Mouse (Mus musculus): ENCODE measurements at regions not wholly inside any gene's neighbourhood (a gene's known extent, or its start where the extent isn't known, plus 50 kb on each side); places are given as distances from the start of the nearest gene placed in this dataset.

GRCm38 (mm10) chr17:62470739-62471138 is 410.4 kb downstream of the Efna5 start:
- Histone ChIP-seq H3K9ac (ENCODE audit: low read length) (no peak overlapping the region), H3K4me2 (no peak overlapping the region), H3K36me3 (ENCODE audit: control insufficient read depth, insufficient read depth, low read length) (no peaks in the 10 kb centered on the region), H3K4me1 (ENCODE audit: control insufficient read depth, insufficient read depth, low read length) (no peaks in the 10 kb centered on the region), H3K9me3 (ENCODE audit: control insufficient read depth, low read length) (no peaks in the 10 kb centered on the region), H3K27ac (ENCODE audit: low read depth, low read length) (no peak overlapping the region), H3K27me3 (ENCODE audit: control insufficient read depth, insufficient read depth, low read length) (no peaks in the 10 kb centered on the region), H3K4me3 (ENCODE audit: low read depth, low read length) (no peak overlapping the region)
- peak; percentile 41 for DNase-seq (ENCODE audit: low spot score, missing footprints)
- WGBS = 91% methylated on average over 5 of the region's 5 CpGs
- ATAC-seq (ENCODE audit: low FRiP score) = no peak

GRCm38 (mm10) chr17:62469367-62469766 is 411.8 kb downstream of the Efna5 start:
- 83% methylated on average over 1 of the region's 1 CpGs for whole genome bisulfite sequencing
- no peaks in the 10 kb centered on the region for H3K27me3 ChIP-seq (ENCODE audit: control insufficient read depth, insufficient read depth, low read length)
- ATAC-seq (ENCODE audit: low FRiP score) (no peak), DNase-seq (ENCODE audit: low spot score, missing footprints) (peak; percentile 72)
- H3K9ac ChIP-seq (ENCODE audit: low read length) = no peak overlapping the region
- no peak overlapping the region for H3K4me3 ChIP-seq (ENCODE audit: low read depth, low read length)
- no peak overlapping the region for H3K4me2 ChIP-seq
- no peak overlapping the region for H3K27ac ChIP-seq (ENCODE audit: low read depth, low read length)
- H3K36me3 ChIP-seq (ENCODE audit: control insufficient read depth, insufficient read depth, low read length) = no peaks in the 10 kb centered on the region
- no peaks in the 10 kb centered on the region for H3K9me3 ChIP-seq (ENCODE audit: control insufficient read depth, low read length)
- no peaks in the 10 kb centered on the region for H3K4me1 ChIP-seq (ENCODE audit: control insufficient read depth, insufficient read depth, low read length)

GRCm38 (mm10) chr17:62468859-62469258 is 412.3 kb downstream of the Efna5 start:
- WGBS = 84% methylated on average over 7 of the region's 7 CpGs
- Histone ChIP-seq H3K4me3 (ENCODE audit: low read depth, low read length) (no peak overlapping the region), H3K9me3 (ENCODE audit: control insufficient read depth, low read length) (no peaks in the 10 kb centered on the region), H3K9ac (ENCODE audit: low read length) (no peak overlapping the region), H3K27ac (ENCODE audit: low read depth, low read length) (no peak overlapping the region), H3K27me3 (ENCODE audit: control insufficient read depth, insufficient read depth, low read length) (no peaks in the 10 kb centered on the region), H3K4me1 (ENCODE audit: control insufficient read depth, insufficient read depth, low read length) (no peaks in the 10 kb centered on the region), H3K36me3 (ENCODE audit: control insufficient read depth, insufficient read depth, low read length) (no peaks in the 10 kb centered on the region), H3K4me2 (no peak overlapping the region)
- ATAC-seq (ENCODE audit: low FRiP score) = no peak
- DNase-seq (ENCODE audit: low spot score, missing footprints) = no peak

- H3K36me3 ChIP-seq (ENCODE audit: control insufficient read depth, insufficient read depth, low read length) = no peaks in the 10 kb centered on the region
- 90% methylated on average over 5 of the region's 5 CpGs for WGBS
- no peaks in the 10 kb centered on the region for H3K27me3 ChIP-seq (ENCODE audit: control insufficient read depth, insufficient read depth, low read length)
- H3K9ac ChIP-seq (ENCODE audit: low read length) = no peak overlapping the region
- no peaks in the 10 kb centered on the region for H3K4me1 ChIP-seq (ENCODE audit: control insufficient read depth, insufficient read depth, low read length)
- no peak overlapping the region for H3K4me2 ChIP-seq
- no peak for ATAC-seq (ENCODE audit: low FRiP score)
- H3K9me3 ChIP-seq (ENCODE audit: control insufficient read depth, low read length) = no peaks in the 10 kb centered on the region
- no peak overlapping the region for H3K4me3 ChIP-seq (ENCODE audit: low read depth, low read length)
- H3K27ac ChIP-seq (ENCODE audit: low read depth, low read length) = no peak overlapping the region
- no peak for DNase-seq (ENCODE audit: low spot score, missing footprints)
These were observed 414.0 kb downstream of the Efna5 start for GRCm38 (mm10) chr17:62467072-62467471.

- peak; percentile 72 for DNase-seq (ENCODE audit: low spot score, missing footprints)
- Histone ChIP-seq H3K27me3 (ENCODE audit: control insufficient read depth, insufficient read depth, low read length) (no peaks in the 10 kb centered on the region), H3K4me1 (ENCODE audit: control insufficient read depth, insufficient read depth, low read length) (no peaks in the 10 kb centered on the region), H3K4me3 (ENCODE audit: low read depth, low read length) (no peak overlapping the region), H3K27ac (ENCODE audit: low read depth, low read length) (no peak overlapping the region), H3K4me2 (no peak overlapping the region), H3K9me3 (ENCODE audit: control insufficient read depth, low read length) (no peaks in the 10 kb centered on the region), H3K36me3 (ENCODE audit: control insufficient read depth, insufficient read depth, low read length) (no peaks in the 10 kb centered on the region), H3K9ac (ENCODE audit: low read length) (no peak overlapping the region)
- ATAC-seq (ENCODE audit: low FRiP score) = no peak
- WGBS = 67% methylated on average over 4 of the region's 4 CpGs
These were observed 416.1 kb downstream of the Efna5 start for GRCm38 (mm10) chr17:62464994-62465393.

- Histone ChIP-seq H3K36me3 (ENCODE audit: control insufficient read depth, insufficient read depth, low read length) (no peaks in the 10 kb centered on the region), H3K4me3 (ENCODE audit: low read depth, low read length) (no peak overlapping the region), H3K27me3 (ENCODE audit: control insufficient read depth, insufficient read depth, low read length) (no peaks in the 10 kb centered on the region), H3K4me1 (ENCODE audit: control insufficient read depth, insufficient read depth, low read length) (no peaks in the 10 kb centered on the region), H3K9me3 (ENCODE audit: control insufficient read depth, low read length) (no peaks in the 10 kb centered on the region), H3K27ac (ENCODE audit: low read depth, low read length) (no peak overlapping the region), H3K9ac (ENCODE audit: low read length) (no peak overlapping the region), H3K4me2 (no peak overlapping the region)
- WGBS = 69% methylated on average over 4 of the region's 4 CpGs
- DNase-seq (ENCODE audit: low spot score, missing footprints) (peak; percentile 64), ATAC-seq (ENCODE audit: low FRiP score) (no peak)
These were observed 416.9 kb downstream of the Efna5 start for GRCm38 (mm10) chr17:62464228-62464627.

- H3K9ac ChIP-seq (ENCODE audit: low read length) = no peak overlapping the region
- H3K9me3 ChIP-seq (ENCODE audit: control insufficient read depth, low read length) = no peaks in the 10 kb centered on the region
- 87% methylated on average over 17 of the region's 17 CpGs for WGBS
- no peak overlapping the region for H3K4me3 ChIP-seq (ENCODE audit: low read depth, low read length)
- no peaks in the 10 kb centered on the region for H3K36me3 ChIP-seq (ENCODE audit: control insufficient read depth, insufficient read depth, low read length)
- no peaks in the 10 kb centered on the region for H3K27me3 ChIP-seq (ENCODE audit: control insufficient read depth, insufficient read depth, low read length)
- no peak overlapping the region for H3K27ac ChIP-seq (ENCODE audit: low read depth, low read length)
- no peaks in the 10 kb centered on the region for H3K4me1 ChIP-seq (ENCODE audit: control insufficient read depth, insufficient read depth, low read length)
- peak; percentile 53 for DNase-seq (ENCODE audit: low spot score, missing footprints)
- H3K4me2 ChIP-seq = no peak overlapping the region
- no peak for ATAC-seq (ENCODE audit: low FRiP score)
These were observed 419.5 kb downstream of the Efna5 start for GRCm38 (mm10) chr17:62461304-62462245.

GRCm38 (mm10) chr17:62458964-62459363 is 422.2 kb downstream of the Efna5 start:
- H3K4me3 ChIP-seq (ENCODE audit: low read depth, low read length) = no peak overlapping the region
- ATAC-seq (ENCODE audit: low FRiP score) (no peak), DNase-seq (ENCODE audit: low spot score, missing footprints) (peak; percentile 95)
- H3K4me2 ChIP-seq = no peak overlapping the region
- no peak overlapping the region for H3K9ac ChIP-seq (ENCODE audit: low read length)
- H3K27me3 ChIP-seq (ENCODE audit: control insufficient read depth, insufficient read depth, low read length) = no peaks in the 10 kb centered on the region
- no peaks in the 10 kb centered on the region for H3K36me3 ChIP-seq (ENCODE audit: control insufficient read depth, insufficient read depth, low read length)
- 50% methylated on average over 7 of the region's 7 CpGs for WGBS
- no peaks in the 10 kb centered on the region for H3K9me3 ChIP-seq (ENCODE audit: control insufficient read depth, low read length)
- no peaks in the 10 kb centered on the region for H3K4me1 ChIP-seq (ENCODE audit: control insufficient read depth, insufficient read depth, low read length)
- H3K27ac ChIP-seq (ENCODE audit: low read depth, low read length) = no peak overlapping the region

- no peak overlapping the region for H3K27ac ChIP-seq (ENCODE audit: low read depth, low read length)
- no peaks in the 10 kb centered on the region for H3K4me1 ChIP-seq (ENCODE audit: control insufficient read depth, insufficient read depth, low read length)
- DNase-seq (ENCODE audit: low spot score, missing footprints) (peak; percentile 77), ATAC-seq (ENCODE audit: low FRiP score) (no peak)
- no peak overlapping the region for H3K4me2 ChIP-seq
- H3K4me3 ChIP-seq (ENCODE audit: low read depth, low read length) = no peak overlapping the region
- H3K9ac ChIP-seq (ENCODE audit: low read length) = no peak overlapping the region
- 85% methylated on average over 4 of the region's 4 CpGs for WGBS
- no peaks in the 10 kb centered on the region for H3K36me3 ChIP-seq (ENCODE audit: control insufficient read depth, insufficient read depth, low read length)
- H3K9me3 ChIP-seq (ENCODE audit: control insufficient read depth, low read length) = no peaks in the 10 kb centered on the region
- H3K27me3 ChIP-seq (ENCODE audit: control insufficient read depth, insufficient read depth, low read length) = no peaks in the 10 kb centered on the region
These were observed 443.1 kb downstream of the Efna5 start for GRCm38 (mm10) chr17:62438045-62438444.
